Mouse (Mus musculus): ENCODE data around the gene Gm5134.

Gene Gm5134

GRCm38 (mm10) chr10:76033119-76033455 lies 78.8 kb downstream of the Gm5134 start:
- no peak for DNase-seq (ENCODE audit: low spot score in 2 of 2)

GRCm38 (mm10) chr10:76034001-76034600 lies 79.8 kb downstream of the Gm5134 start:
- DNase-seq (ENCODE audit: low spot score in 2 of 2) = no peak

- DNase-seq (ENCODE audit: low spot score in 2 of 2) = no peak
These were observed 81.0 kb downstream of the Gm5134 start for GRCm38 (mm10) chr10:76035277-76035676.

- no peak for DNase-seq (ENCODE audit: low spot score in 2 of 2)
These were observed 82.6 kb downstream of the Gm5134 start for GRCm38 (mm10) chr10:76036962-76037361.

GRCm38 (mm10) chr10:76045343-76045742 lies 91.0 kb downstream of the Gm5134 start:
- DNase-seq (ENCODE audit: low spot score in 2 of 2) = no peak

GRCm38 (mm10) chr10:76046754-76047153 lies 92.4 kb downstream of the Gm5134 start:
- no peak for DNase-seq (ENCODE audit: low spot score in 2 of 2)

- no peak for DNase-seq (ENCODE audit: low spot score in 2 of 2)
These were observed 93.0 kb downstream of the Gm5134 start for GRCm38 (mm10) chr10:76047182-76047869.

- no peak for DNase-seq (ENCODE audit: low spot score in 2 of 2)
These were observed 94.7 kb downstream of the Gm5134 start for GRCm38 (mm10) chr10:76048967-76049366.

- DNase-seq (ENCODE audit: low spot score in 2 of 2) = no peak
These were observed 97.5 kb downstream of the Gm5134 start for GRCm38 (mm10) chr10:76051860-76052259.

All from natural killer cell, adult 2 months (primary cell).